Mouse (Mus musculus) right cerebral cortex, postnatal 10 days (tissue): ENCODE measurements around the gene Haus5.
A peak's percentile ranks its signal among the peaks of the same experiment; 100 is the strongest.

ENCODE experiments used
- DNase-seq, 2 experiments: peaks; one replicate each; pipeline ENCODE4 v3.0.0; 2021; ENCODE audit warnings: low spot score in 2 of 2

Gene Haus5

DNA sequence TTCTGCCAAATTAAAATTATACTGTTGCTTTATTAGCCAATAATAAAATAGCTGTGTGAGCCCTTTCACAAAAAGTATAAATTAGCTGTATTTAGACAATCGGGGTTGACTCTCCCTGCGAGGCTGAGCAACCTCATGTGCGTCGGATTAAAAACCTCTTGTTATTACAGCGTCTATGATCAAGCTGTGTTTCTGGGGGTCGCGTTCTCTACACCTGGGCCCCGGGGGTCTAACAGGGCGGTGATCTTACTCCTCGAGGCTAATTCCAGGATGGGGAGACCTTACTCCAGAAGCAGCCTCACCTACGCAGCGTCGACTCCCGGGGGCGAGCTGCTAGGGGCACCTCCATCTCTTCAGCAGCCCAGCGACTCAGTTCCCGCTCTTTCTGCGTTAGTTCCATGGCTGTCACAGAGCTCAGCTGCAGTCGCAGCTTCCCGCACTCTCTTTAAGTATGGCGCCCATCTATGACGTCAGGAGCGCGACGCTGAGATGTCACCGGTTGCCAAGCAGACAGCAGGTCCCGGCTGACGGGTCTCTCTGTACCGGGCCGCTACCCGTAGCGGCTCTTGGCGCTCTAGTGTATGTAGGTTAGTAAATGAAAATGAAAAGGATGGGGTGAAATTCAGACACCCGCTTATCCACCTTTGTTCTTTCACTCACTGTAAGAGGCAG is at the start of gene Haus5:
TSS of gene Haus5 (minus strand) at position 466 of the 672 bp plus-strand sequence.
- peak; percentile 96 for DNase-seq

DNA sequence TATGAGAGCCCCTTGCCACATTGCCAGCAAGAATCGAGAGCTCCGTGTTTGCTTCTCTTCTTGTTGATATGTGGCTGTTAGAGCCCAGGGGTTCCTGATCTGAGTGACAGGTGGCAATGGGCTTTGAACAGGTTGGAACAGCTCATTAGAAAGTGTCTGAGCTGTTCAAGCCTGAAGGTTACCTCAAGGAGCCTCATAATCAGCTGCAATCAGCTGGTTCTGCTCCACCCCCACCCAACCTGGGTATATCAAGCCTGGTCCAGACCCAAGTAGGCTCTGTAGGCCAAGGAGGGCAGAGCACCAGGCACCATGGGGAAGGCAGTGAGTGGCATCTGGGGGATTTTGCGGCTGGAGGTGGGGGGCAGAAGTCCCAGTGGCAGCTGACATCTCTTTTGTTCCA is 47.1 kb upstream of the Haus5 start, which contains the start of gene Atp4a:
TSS of gene Atp4a (plus strand) at position 268 of the 400 bp plus-strand sequence.
- DNase-seq, result no peak

DNA sequence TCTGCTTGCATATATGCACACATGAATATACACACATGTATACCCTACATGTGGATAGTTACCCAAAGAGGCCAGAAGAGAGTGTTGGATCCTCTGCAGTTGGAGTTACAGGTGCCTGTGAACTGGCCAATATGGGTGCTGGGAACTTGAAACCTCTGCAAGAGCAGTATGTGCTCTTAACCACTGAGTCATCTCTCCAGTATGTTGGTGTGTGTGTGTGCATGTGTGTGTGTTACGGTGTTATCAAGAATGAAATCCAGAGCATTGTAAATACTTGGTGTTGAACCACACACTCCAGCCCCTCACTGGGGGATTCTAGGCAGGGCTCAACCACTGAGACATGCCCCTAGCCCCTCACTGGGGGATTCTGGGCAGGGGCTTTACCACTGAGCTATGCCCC is 42.6 kb upstream of the Haus5 start:
- DNase-seq, result no peak

DNA sequence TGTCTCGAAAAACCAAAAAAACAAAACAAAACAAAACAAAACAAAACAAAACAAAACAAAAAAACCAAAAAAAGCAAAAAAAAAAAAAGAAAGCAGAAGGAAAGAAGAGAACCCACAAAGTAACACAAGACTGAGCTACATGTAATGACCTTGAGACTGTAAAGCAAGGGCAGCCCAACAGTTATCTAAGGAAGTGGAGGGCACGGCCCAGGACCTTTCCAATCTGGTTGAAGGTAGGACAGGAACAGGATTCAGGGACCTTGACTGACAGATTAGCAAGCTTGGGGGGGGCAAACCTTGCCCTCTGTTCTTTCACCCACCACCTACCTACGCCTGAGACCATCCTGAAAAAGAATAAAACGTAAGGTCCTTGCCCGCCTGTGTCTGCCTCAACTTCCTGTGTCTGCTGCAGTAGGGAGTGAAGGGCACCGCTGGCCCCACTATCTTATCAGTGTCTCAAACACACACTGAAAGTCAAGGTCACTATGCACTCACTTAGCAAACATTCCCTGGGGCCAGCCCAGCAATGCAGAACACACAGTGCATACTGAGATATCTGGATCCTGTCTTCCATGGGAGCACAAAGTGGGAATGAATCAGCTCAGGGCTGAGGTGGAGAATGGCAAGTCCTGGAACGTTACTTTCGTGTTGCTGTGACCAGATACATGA is 41.6 kb upstream of the Haus5 start:
- DNase-seq, result no peak

DNA sequence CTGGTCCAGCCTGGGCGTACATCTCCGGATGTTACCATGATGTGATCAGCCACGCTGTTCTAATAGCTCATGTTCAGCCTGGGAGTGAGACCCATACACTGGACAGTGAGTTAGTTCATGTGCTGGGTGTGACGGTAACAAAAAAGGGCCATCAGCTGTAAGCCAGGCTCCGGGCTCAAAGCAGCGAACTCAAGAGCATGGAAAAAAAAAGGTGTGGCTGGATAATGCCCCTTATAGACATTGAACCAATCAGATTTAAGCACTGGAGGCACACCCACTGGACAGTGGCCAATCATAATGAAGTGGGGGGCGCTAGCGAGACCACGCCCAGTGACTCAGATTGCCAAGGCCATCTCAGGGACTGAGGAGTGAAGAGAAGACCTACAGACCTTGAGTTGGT is 33.8 kb upstream of the Haus5 start, which contains the start of gene 2200002J24Rik:
TSS of gene 2200002J24Rik (plus strand) at position 338 of the 400 bp plus-strand sequence.
- no peak for DNase-seq

DNA sequence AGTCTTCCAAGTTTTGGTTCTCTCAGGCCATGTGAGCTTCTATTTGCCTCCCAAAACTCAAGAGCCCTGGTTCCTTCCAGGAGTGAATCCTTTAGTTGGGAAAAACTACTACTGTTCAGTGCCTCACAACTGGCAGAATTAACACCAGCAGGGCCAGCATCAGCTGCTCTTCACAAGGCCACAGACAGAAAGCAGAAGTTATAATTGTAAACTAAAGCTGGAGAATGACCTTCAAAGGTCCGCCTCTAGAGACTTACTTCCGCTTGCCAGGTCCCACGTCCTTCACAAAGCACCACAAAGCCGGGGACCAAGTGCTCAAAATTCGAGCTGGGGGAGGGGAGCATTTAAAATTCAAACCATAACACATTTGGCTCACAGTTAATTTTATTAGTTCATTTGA is 33.3 kb upstream of the Haus5 start:
- DNase-seq, result no peak

DNA sequence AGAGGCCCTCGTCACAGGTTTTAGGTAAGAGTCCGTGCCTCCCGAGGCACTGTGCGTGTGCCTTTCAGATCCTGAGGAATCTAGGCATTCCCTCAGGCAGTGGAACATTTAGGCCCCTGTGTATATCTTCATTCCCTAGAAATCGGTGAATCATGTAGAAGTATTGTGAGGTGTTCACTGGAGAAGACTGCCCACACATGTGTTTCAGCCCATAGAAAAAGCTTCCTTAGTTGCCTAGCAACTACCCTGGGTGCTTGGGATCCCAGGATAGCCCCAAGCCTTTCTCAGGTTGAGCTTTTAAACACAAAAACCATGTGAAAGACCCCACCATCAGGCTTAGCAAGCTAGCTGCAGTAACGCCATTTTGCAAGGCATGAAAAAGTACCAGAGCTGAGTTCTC is 23.5 kb upstream of the Haus5 start:
- no peak for DNase-seq

DNA sequence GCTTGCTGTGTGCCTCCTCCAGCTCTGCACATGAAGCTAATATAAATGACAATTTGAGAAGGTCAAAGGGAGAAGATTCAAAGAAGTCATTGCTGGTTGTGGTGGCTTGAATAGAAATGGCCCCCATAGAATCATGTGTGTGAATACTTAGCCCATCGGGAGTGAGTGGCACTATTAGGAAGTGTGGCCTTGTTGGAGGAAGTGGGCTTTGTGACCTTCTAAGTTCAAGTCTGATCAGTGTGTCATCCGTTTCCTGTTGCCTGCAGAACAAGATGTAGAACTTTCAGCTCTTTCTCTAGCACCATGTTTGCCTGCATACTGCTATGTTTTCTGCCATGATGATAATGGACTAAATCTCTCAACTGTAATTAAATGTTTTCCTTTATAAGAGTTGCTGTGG is 18.6 kb upstream of the Haus5 start:
- DNase-seq, result no peak

DNA sequence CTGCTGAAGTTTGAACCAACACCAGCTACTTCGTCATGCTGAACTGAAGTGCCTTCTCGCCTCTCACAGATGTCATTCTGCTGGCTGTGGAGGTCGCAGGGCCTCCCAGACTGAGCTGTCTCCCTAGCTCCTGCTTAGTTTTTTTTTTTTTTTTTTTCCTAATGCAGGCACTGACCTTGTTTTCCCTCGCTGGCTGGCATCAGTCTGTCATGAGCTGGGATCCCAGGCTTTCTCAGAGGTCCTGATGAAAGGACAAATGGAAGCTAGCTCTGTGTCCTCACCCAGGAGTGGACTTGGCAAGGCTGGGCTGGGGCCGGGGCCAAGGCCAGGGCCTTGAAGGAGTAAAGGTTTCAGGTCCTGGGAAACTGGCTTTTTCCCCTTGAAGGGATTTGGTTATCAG is 17.1 kb upstream of the Haus5 start:
- no peak for DNase-seq

DNA sequence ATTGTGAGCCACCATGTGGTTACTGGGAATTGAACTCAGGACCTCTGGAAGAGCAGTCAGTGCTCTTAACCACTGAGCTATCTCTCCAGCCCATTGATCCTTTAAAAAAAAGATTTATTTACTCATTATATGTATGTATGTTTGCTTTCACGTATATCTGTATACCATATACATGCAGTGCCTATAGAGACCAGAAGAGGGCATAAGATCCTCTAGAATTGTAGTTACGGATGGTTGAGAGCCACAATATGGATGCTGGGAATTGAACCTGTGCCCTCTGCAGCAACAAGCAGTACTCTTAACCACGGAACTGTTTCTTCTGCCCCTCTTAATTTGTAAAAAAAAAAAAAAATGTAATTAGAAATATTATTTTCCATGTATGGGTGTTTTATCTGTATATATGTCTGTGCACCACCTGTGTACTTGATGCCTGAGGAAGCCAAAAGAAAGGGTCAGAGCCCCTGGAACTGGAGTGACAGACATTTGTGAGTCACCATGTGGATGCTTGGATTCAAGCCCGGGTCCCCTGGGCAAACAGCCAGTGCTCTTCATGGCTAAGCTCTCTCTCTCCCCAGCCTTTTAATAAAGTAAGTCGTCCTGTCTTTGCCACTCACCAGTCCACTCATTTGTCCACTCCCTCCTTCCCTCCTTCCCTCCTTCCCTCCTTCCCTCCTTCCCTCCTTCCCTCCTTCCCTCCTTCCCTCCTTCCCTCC is 13.6 kb upstream of the Haus5 start:
- peak; percentile 35 to 54 for DNase-seq

DNA sequence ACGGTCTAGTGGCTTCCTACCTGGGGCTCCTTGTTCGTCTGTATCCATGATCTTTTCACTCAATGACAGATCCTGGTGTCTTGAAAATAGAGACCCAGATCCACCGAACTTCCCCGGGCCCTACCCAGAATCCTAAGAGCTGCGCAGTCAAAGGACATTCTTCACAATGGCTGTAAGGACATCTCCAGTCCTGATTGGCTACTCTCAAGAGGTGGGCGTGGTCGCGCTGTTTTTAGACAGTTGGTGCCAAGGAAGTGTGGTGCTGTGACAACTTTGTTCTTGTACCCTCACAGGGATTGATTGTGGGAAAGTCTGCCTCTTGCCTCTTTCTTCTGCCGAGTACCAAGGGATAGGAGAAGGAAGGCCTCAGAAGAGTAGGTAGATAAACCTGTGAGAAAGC is 6.7 kb upstream of the Haus5 start, which contains the start of gene Pmis2:
TSS of gene Pmis2 (minus strand) at position 126 of the 400 bp plus-strand sequence.
- no peak for DNase-seq

DNA sequence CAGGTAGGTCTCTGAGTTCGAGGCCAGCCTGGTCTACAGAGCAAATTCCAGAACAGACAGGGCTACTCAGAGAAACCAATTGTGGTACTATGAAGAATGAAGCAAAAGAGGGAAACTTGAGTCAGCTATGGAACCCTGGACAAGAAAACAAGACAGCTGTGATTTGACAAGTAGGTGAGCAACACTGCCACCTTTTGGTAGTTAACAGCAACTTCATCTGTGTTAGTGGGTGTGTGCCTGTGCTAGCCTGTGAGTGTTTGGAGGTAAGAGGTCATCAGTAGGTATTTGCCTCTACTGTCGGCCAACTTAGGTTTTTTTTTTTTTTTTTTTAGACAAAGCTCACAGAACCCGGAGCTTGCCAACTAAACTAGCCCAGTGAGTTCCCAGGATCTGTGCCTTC is 4.4 kb upstream of the Haus5 start:
- DNase-seq, result no peak

DNA sequence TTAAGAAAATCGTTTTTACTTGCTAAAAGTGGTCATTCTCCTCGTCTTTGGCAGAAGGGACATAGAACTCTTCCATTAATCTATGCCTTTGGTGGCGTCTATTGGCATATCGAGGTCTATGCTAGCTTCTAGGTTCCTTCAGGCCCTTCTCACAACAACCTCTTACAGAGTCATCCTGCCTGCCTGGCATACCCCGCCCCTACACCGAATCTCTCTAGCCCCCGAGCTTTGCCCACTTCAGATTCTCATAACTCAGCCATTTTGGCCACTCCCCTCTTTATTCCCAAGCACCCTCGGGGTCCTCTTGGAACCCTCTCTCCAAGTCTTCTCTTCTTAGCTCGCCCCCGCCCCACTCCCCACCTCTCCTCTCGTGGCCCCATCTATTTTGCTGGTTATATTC is 527 bp upstream of the Haus5 start:
- DNase-seq, result peak; percentile 30 to 43

DNA sequence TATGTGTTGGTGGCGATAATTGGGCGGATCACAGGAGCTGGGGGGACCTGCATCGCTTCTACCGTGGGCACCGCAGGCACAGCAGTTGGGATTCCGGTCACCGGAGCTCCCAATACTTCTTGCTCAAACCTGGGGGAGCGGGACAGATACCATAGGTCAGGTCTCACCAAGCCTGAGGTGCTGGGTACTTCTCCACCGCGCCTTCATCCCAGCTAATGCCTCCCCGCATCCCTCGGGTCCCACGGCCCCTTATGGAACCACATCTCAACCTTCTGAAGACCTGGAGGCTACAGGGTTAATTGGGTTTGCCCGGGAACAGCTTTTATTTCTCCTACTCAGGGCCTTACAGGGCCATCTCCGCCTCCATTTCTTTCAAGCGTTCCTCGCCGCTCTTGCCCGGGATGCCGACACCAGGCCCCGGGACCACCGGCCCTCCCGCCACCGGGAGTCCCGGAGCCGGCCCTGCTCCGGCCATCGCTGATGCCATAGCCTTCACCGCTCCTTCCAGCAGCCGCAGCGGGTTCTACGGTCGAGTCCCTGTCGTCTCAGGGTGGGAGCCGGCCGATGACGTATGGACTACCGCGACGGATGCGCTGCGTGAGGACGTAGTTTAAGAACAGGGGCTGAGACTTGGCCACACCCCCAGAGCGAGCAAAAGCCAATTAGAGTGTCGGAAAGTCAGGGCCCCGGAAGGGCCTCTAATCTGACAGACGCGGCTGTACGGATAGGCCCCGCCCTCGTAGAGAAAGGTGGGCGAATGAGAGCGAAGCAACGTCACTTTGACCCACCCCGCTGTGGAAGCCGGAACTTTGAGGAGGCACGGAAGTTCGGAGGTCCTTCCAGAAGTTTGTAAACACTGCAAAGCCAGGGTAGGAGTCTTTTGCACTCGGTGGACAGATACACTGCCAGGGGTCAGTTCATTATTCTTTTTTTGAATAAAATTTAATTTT is 14.9 kb downstream of the Haus5 start, which contains the start of gene Rbm42:
TSS of gene Rbm42 (minus strand) at position 727 of the 950 bp plus-strand sequence.
- DNase-seq, result peak; percentile 99 to 100

DNA sequence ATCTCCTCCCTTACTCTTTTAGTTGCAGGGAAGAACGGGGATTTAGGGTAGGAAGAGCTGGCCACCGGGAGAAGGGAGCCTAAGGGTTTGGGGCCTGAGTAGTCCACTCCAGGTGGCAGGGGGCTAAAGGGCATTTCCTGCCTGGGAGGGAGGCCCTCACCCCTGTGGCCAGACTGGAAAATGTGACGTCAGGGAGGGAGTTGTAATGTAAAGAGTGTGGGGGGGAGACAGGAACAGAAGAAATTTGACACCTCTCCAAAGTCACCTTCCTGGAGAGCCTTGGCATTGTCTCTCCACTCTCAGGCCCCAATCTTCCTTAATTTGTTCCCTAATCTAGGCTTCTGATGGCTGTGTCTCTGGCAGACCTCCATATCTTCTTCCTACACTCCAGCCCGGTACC is 25.7 kb downstream of the Haus5 start:
- DNase-seq, result no peak

DNA sequence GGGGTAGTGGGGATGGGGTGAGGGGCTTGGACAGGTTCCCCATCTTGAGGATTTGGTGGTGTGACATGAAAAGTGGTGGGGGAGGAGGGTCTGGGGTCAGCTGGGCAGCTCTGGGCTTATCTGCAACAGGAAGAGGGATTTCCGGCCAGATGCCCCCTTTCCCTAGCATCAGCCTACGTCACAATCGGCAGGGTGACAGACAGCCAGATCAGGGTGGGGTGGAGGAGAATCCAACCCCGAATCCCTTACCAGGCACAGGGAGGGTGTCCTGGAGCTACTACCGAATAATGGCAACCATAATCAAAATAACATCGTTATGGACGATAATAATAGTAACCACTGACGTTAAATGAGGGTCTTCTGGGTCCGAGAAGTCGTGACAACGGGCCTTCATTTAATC is 28.4 kb downstream of the Haus5 start:
- no peak for DNase-seq

DNA sequence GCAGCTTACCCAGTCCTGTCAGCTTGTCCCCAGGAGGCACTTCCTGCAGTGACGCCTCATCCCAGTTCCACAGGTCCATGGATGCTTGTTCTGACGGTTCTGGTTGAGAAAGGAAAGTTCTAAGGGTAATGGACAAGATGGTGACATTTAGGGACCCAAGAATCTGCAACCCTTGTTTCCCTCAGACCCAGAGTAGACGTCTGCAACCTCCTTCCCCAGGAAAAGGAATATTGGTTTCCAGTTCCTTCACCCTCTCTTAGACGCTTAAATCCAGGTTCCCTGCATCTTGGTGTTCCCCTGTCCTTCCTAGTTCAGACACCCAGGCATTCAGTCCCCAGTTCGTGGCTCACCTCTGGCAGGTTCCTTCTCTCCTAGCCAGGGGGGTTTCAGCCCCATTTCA is 29.0 kb downstream of the Haus5 start, which contains the start of gene Etv2:
TSS of gene Etv2 (minus strand) at position 101 of the 400 bp plus-strand sequence.
- DNase-seq, result no peak

DNA sequence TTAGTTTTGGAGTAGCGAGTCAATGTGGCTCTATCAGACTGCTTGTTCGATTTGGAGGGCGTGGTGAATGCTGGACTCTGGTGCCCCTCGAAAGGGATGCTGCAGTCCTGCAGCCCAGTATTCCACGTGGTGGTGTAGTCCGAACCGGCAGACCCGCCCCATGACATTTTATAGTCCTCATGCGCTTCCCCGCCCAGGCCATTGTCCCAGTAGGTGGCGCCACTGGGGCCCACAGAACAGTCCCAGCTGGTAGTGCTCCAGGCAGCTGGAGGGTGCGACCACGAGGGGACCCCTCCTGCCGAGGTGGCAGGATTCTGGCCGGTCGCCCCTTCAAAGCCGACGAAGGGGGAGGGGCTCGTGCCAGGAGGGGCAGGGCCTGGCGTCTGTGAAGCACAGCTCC is 30.2 kb downstream of the Haus5 start:
- peak in 1 of 2 experiments; percentile 40 for DNase-seq

DNA sequence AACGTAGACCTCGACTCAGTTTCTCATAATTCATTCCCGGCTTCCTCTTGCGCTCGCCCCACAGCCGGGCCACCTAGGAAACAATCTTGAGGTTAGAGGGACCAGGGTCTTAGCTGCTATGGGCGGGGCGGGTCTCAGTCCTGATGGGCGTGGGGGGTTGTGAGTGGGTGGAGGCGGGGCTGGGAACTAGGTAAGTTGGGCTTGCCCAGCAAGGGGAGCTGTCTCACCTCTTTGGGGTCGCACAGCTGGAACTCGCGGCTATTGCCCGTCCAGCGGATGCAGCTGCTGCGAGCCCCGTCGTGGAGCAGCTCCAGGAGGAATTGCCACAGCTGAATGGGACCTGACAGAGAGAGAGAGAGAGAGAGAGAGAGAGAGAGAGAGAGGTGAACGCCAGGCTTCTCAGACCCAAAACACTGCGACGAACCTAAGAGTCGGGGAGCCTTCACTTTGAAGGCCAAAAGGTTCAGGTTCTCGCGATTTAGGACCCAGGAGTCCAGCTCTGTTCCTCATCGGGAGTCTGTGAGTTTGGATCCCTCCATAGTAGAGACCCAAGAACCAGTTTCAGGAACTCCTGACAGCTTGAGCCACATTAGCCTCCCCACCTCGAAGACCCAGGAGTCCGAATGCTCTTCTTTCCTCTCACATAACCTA is 30.9 kb downstream of the Haus5 start:
- DNase-seq, result no peak

DNA sequence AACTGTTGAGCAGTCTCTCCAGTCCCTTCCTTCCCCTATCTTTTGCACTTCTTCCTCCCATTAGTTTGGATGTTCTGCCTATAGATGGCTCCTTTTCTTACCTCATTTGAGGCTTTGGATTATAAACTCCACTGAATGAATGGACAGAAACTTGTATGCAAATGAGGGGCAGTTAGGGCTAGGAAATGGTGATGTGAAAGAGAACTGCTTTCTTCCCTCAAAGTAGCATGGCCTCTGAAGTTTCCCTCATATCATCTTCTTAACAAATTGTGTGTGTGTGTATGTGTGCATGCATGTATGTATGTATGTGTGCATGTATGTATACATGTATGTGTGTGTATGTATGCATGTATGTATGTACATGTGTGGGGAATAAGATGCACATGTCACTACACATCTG is 35.8 kb downstream of the Haus5 start:
- DNase-seq, result no peak

DNA sequence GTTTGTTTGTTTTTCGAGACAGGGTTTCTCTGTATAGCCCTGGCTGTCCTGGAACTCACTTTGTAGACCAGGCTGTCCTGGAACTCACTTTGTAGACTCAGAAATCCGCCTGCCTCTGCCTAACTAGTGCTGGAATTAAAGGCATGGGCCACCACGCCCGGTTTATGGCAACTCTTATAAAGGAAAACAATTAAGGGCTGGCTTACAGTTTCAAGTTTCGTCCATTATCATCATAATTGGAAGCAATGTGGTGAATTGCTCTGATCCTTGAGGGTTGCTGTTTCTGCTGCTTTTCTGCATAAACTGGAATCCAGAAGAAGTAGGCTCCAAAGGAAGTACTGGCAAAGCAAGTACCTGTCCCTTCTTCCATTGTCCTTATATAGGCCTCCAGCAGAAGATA is 38.1 kb downstream of the Haus5 start:
- no peak for DNase-seq
